Mouse (Mus musculus) cerebellum, adult 2 months (tissue): ENCODE data around the gene Tchp.

Experiments used
- CTCF ChIP-seq: fragments of 200-500 bp; IDR thresholded peaks from 2 replicates; pipeline ENCODE4 v1.5.1; 2011; ENCODE audit warnings: low read depth, mild to moderate bottlenecking, control low read depth, low read length, moderate library complexity, borderline replicate concordance; ENCODE audit not compliant: insufficient read depth
- POLR2A ChIP-seq: fragments of 200-500 bp; IDR thresholded peaks from 2 replicates; pipeline ENCODE4 v1.6.1; 2011; ENCODE audit warnings: low read length, control low read depth, borderline replicate concordance; ENCODE audit not compliant: insufficient read depth

DNA sequence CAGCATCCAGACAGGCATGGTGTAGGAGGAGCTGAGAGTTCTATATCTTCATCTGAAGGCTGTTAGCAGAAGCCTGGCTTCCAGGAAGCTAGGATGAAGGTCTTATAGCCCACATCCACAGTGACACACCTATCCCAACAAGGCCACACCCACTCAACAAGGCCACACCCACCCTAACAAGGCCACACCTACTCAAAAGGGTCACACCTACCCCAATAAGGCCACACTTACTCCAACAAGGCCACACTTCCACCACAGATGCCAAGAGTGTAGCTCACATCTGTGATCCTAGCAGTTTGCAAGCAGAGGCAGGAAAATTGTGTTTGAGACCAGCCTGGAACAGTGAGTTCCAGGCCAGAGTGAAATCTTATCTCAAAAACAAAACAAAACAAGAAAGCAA lies 19.7 kb upstream of the Tchp start:
- TF ChIP-seq CTCF (no peak), POLR2A (no peak)
